Mouse (Mus musculus) adrenal gland, postnatal 25 days (tissue): Measurements from ENCODE around the gene Hs3st3a1. TPM values are rescaled to one million over a fixed set of nuclear protein-coding genes. Genes with fewer than 3 reads are reported as not detected.

Experiments
- DNase-seq: peaks from one replicate; pipeline ENCODE4 v3.0.0; 2021; ENCODE audit warnings: mixed read lengths
- total RNA-seq: library from RNA; stranded (reverse); gene quantifications from 2 replicates; pipeline ENCODE4 v1.2.3, GENCODE M21; 2021

The Hs3st3a1 gene
- total RNA-seq, 1 experiment from 2014 or later = 0.15 TPM

DNA sequence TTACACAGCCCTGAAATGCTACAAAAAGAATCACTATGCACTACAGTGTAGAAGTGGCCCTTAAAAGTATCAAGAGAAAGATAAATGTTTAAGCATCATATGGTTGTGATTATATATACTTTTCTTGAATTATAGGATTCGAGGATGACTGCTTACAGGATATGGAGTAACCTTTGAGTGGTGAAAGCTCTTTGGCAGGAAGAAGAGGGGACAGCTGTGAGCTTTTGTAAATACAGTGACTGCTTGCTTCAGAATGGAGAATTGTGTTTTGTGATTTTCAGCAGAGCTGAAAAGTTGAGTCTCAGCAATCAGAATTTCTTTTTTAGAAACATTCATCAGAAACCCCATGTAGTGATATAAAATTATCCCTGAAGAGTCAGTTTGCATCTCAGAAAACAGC, 124.3 kb downstream of the Hs3st3a1 start:
- DNase-seq = no peak

GRCm38 (mm10) chr11:64560471-64560870, 125.3 kb downstream of the Hs3st3a1 start:
- DNase-seq = no peak

DNA sequence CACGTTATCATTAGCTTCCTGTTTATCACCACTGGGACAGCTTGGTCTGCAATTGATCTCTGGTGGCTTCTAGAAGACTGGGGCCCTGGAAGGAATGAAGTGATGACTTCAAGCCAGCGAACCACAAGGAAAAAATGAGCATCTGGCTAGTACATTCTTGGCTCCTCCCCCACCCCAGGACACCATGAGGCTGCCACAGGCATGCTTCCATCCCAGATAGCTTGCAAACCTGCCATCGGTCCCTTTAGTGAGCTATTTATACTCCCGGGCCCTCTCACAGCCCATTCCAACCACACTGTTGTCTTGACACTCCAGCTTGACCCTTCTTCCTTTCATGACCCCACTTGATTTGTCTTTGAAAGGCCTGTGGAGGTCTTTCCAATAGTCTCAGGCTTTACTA, 127.6 kb downstream of the Hs3st3a1 start:
- no peak for DNase-seq

Other genes with a start within 250 kb of the Hs3st3a1 start
- not detected in 2 replicates for gene F930015N05Rik, start 1.3 kb downstream of the Hs3st3a1 start, total RNA-seq